Mouse (Mus musculus) liver, embryonic 14.5 days (tissue): ENCODE measurements around the gene Gucd1. TPM values are rescaled to one million over a fixed set of nuclear protein-coding genes. Genes with fewer than 3 reads are reported as not detected.
"Not testable (repeated sequence)": the region's sequence is repeated elsewhere in the genome, so short reads cannot be mapped to it uniquely, and the experiment has no call there.

Experiments
- ATAC-seq: fragments of 200-750 bp; cut with Nextera tagmentation; 2 replicates; pipeline ENCODE4 v1.8.0; 2017; ENCODE audit warnings: moderate number of reproducible peaks, mild to moderate bottlenecking, moderate library complexity; ENCODE audit not compliant: insufficient read depth
- DNase-seq, 3 experiments: peaks; one replicate each; pipeline ENCODE4 v3.0.0-alpha.2; 2012 to 2013; ENCODE audit warnings: low read depth in 3 of 3, low spot score in 3 of 3
- H3K27ac ChIP-seq: fragments of 300-500 bp; sonication (generic); 2 replicates; pipeline ENCODE4 v1.5.1; 2014; ENCODE audit warnings: moderate library complexity, mild to moderate bottlenecking, control low read depth, inconsistent platforms
- H3K27me3 ChIP-seq: fragments of 300-500 bp; sonication (generic); 2 replicates; pipeline ENCODE4 v1.6.1; 2014; ENCODE audit warnings: mild to moderate bottlenecking, low read length, moderate library complexity; ENCODE audit not compliant: control insufficient read depth, insufficient read depth
- H3K36me3 ChIP-seq: fragments of 300-500 bp; sonication (generic); replicated peaks from 2 replicates; pipeline ENCODE4 v1.6.1; 2014; ENCODE audit warnings: low read depth; ENCODE audit not compliant: control insufficient read depth, insufficient read depth
- H3K4me1 ChIP-seq, 2 experiments: fragments of 200-500 bp in 1 of 2; fragments of 300-500 bp in 1 of 2; sonication (generic) in 1 of 2; replicated peaks; 2 replicates each; pipeline ENCODE4 v1.6.1; 2012 to 2014; ENCODE audit warnings: antibody characterized with exemption in 1 of 2, inconsistent platforms in 1 of 2, low read length in 1 of 2; ENCODE audit not compliant: control insufficient read depth in 2 of 2, insufficient read depth in 2 of 2
- H3K4me2 ChIP-seq: fragments of 300-500 bp; sonication (generic); 2 replicates; pipeline ENCODE4 v1.6.1; 2014; ENCODE audit warnings: low read depth, mild to moderate bottlenecking, control low read depth, moderate library complexity
- H3K4me3 ChIP-seq, 2 experiments: fragments of 200-500 bp in 1 of 2; fragments of 300-500 bp in 1 of 2; sonication (generic) in 1 of 2; 2 replicates each; pipeline ENCODE4 v1.5.1; 2012 to 2014; ENCODE audit warnings: low read depth in 2 of 2, low read length in 2 of 2, mild to moderate bottlenecking in 2 of 2, control low read depth in 1 of 2, inconsistent platforms in 1 of 2, moderate library complexity in 1 of 2; ENCODE audit not compliant: insufficient read depth in 1 of 2
- H3K9ac ChIP-seq: fragments of 300-500 bp; sonication (generic); replicated peaks from 2 replicates; pipeline ENCODE4 v1.6.1; 2014; ENCODE audit warnings: mild to moderate bottlenecking, control low read depth, moderate library complexity
- H3K9me3 ChIP-seq: fragments of 300-500 bp; sonication (generic); 2 replicates; pipeline ENCODE4 v1.6.1; 2016; ENCODE audit warnings: low read length, mixed read lengths; ENCODE audit not compliant: control insufficient read depth
- CTCF ChIP-seq: IDR thresholded peaks from 2 replicates; pipeline ENCODE4 v1.5.1; 2016; ENCODE audit warnings: antibody characterized with exemption, low read depth, control low read depth
- EP300 ChIP-seq: IDR thresholded peaks from 2 replicates; pipeline ENCODE4 v1.6.1; 2016; ENCODE audit warnings: antibody characterized with exemption, low read depth
- WGBS: fragments of 180-500 bp; shearing (Covaris S2); extraction: QIAGEN DNeasy Blood & Tissue Kit; methylation state at CpG from one replicate; pipeline ENCODE4 v1.1.7; 2014; ENCODE audit not compliant: insufficient replicate concordance; 5-methylcytosine and 5-hydroxymethylcytosine counted together
- polyA plus RNA-seq, 2 experiments: library from polyadenylated mRNA; depleted of rRNA in 1 of 2; stranded (reverse) in 1 of 2; unstranded in 1 of 2; fragments of >200 nt; fragmentation: Nextera tagmentation in 1 of 2; extraction: Ambion mirVana in 1 of 2; gene quantifications; 2 replicates each; pipeline versions ENCODE4 v1.2.1 to v1.2.3; 2012 to 2014

The Gucd1 gene
- polyA plus RNA-seq, 2 experiments = 37.3 to 58.5 TPM

DNA sequence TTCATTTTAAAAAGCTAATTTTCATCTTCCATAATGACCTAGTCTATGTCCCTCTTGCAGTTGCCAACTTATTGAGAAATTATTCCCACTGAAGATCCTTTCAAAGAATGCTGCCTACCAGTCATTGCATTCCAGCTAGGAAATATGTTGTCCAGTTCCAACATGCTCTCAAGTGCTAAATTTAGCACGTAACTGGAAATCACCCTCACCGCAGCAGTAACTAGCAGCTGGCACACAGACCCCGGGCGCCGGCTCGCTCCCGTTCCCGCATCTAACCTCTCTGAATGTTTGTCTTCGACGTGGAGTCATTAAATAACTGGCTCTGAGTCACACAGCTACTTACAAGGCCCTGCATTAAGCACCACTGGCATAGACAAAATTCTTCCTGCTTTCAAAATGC is 139.1 kb downstream of the Gucd1 start:
- TF ChIP-seq EP300 (no peak), CTCF (no peak)
- H3K27me3 ChIP-seq = no peaks in the 10 kb centered on the region
- no peak overlapping the region for H3K4me3 ChIP-seq
- no peaks in the 10 kb centered on the region for H3K9me3 ChIP-seq
- H3K9ac ChIP-seq = no peak overlapping the region
- H3K27ac ChIP-seq = no peak overlapping the region
- ATAC-seq (no peak), DNase-seq (no peak)
- no peaks in the 10 kb centered on the region for H3K36me3 ChIP-seq
- WGBS = 74% methylated on average over 10 of the region's 10 CpGs
- no peaks in the 10 kb centered on the region for H3K4me1 ChIP-seq
- H3K4me2 ChIP-seq = no peak overlapping the region

DNA sequence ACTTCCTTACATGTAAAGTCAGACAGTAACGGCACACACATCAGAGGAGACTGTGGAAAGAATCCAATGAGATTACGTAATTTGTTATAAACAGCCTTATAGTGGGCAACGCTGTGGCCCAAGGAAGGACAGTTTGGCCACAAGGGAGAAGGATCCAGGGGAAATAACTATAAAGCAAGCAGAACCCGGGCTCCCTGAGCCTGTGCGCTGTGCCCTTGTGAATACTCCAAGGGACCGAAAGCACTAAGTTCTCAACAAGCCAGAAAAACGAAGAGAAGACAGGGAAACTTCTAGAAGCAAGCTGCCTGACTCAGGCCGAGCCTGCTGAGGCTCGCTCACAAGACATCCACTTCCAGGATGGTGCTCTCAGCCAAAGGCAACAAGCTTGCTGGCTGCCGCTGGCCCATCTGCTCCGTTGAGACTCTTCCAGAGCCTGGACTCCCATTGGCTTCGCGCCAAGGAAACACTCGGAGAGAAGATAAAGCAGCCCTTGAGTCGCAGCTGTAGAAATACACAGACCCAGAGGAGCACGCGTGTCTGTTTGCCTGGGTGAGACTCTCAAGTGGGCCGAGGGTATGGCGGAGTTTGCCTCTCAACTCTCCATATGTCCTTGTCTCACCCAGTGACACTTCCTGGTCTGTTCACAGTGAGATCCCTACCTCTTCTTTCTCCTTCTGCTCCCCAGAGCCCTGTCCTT is 144.0 kb downstream of the Gucd1 start:
- not testable (repeated sequence) for H3K27me3 ChIP-seq, H3K9ac ChIP-seq, H3K4me1 ChIP-seq, H3K36me3 ChIP-seq, H3K9me3 ChIP-seq, H3K4me2 ChIP-seq, H3K27ac ChIP-seq, H3K4me3 ChIP-seq, ATAC-seq, DNase-seq
- WGBS = 71% methylated on average over 11 of the region's 19 CpGs

- Histone ChIP-seq H3K9ac (no peak overlapping the region), H3K4me1 (peaks cover 0 to 3% of the 10 kb centered on the region in 2 experiments; a peak in 1 of 4 replicates), H3K4me3 (peak overlapping the region in 1 of 2 experiments; percentile 29; a peak in 1 of 4 replicates), H3K27me3 (no peaks in the 10 kb centered on the region), H3K9me3 (no peaks in the 10 kb centered on the region), H3K27ac (no peak overlapping the region), H3K36me3 (no peaks in the 10 kb centered on the region), H3K4me2 (no peak overlapping the region)
- DNase-seq (no peak), ATAC-seq (no peak)
- WGBS = 41% methylated on average over 6 of the region's 6 CpGs
- TF ChIP-seq CTCF = no peak
- no peak for TF ChIP-seq EP300
Measured at GRCm38 (mm10) chr10:75365231-75365633, 152.5 kb downstream of the Gucd1 start.

GRCm38 (mm10) chr10:75364796-75365195 is 153.0 kb downstream of the Gucd1 start:
- 55% methylated on average over 9 of the region's 9 CpGs for WGBS
- H3K27me3 ChIP-seq = no peaks in the 10 kb centered on the region
- H3K36me3 ChIP-seq = no peaks in the 10 kb centered on the region
- DNase-seq (no peak), ATAC-seq (no peak)
- no peak for TF ChIP-seq CTCF
- TF ChIP-seq EP300 = no peak
- H3K4me3 ChIP-seq = no peak overlapping the region
- H3K9me3 ChIP-seq = no peaks in the 10 kb centered on the region
- H3K4me2 ChIP-seq = no peak overlapping the region
- peaks cover 0 to 3% of the 10 kb centered on the region in 2 experiments; a peak in 1 of 4 replicates for H3K4me1 ChIP-seq
- no peak overlapping the region for H3K9ac ChIP-seq
- H3K27ac ChIP-seq = no peak overlapping the region

GRCm38 (mm10) chr10:75364214-75364690 is 153.5 kb downstream of the Gucd1 start:
- peak in 1 of 3 experiments; percentile 2 for DNase-seq
- H3K4me1 ChIP-seq, H3K27ac ChIP-seq, H3K9me3 ChIP-seq, H3K36me3 ChIP-seq, H3K27me3 ChIP-seq, H3K4me3 ChIP-seq, H3K9ac ChIP-seq, H3K4me2 ChIP-seq: not testable (repeated sequence)
- 12% methylated on average over 1 of the region's 1 CpGs for WGBS
- peak; percentile 55; the same call in 1 of the 2 replicates for ATAC-seq
